Mouse (Mus musculus): Measurements from ENCODE around the gene Susd6. TPM values are rescaled to one million over a fixed set of nuclear protein-coding genes. Genes with fewer than 3 reads are reported as not detected.
"Not testable (repeated sequence)": the region's sequence is repeated elsewhere in the genome, so short reads cannot be mapped to it uniquely, and the experiment has no call there.

Gene Susd6
- polyA plus RNA-seq, 1 experiment from 2014 or later: 22.3 TPM

GRCm38 (mm10) chr12:80785597-80785996 is 4.7 kb upstream of the Susd6 start:
- no peak overlapping the region for H3K4me3 ChIP-seq (ENCODE audit: control insufficient read depth in 1 of 2, insufficient read depth in 1 of 2, low read depth in 1 of 2, low read length in 2 of 2)
- H3K27ac ChIP-seq (replicated peaks in 1 of 2; ENCODE audit: control insufficient read depth in 1 of 2, insufficient read depth in 1 of 2, low read depth in 2 of 2, low read length in 2 of 2): no peak overlapping the region
- WGBS: 88% methylated on average over 4 of the region's 4 CpGs
- H3K27me3 ChIP-seq (ENCODE audit: control insufficient read depth, insufficient read depth, low read length): no peaks in the 10 kb centered on the region
- H3K9me3 ChIP-seq (ENCODE audit: control insufficient read depth, low read length): no peaks in the 10 kb centered on the region
- no peaks in the 10 kb centered on the region for H3K36me3 ChIP-seq (ENCODE audit: control insufficient read depth, insufficient read depth, low read length)
- no peak for ATAC-seq (ENCODE audit: insufficient number of reproducible peaks, insufficient read depth, low FRiP score, low read depth)
- no peak overlapping the region for H3K4me2 ChIP-seq (ENCODE audit: low read length)
- peaks cover 4 to 15% of the 10 kb centered on the region in 2 experiments; a peak in 3 of 4 replicates for H3K4me1 ChIP-seq (ENCODE audit: control insufficient read depth in 2 of 2, insufficient read depth in 2 of 2, low read length in 2 of 2)
- no peak overlapping the region for H3K9ac ChIP-seq (ENCODE audit: low read length)

GRCm38 (mm10) chr12:80786591-80786990 is 3.7 kb upstream of the Susd6 start:
- Histone ChIP-seq H3K9ac (ENCODE audit: low read length) (no peak overlapping the region), H3K9me3 (ENCODE audit: control insufficient read depth, low read length) (no peaks in the 10 kb centered on the region), H3K36me3 (ENCODE audit: control insufficient read depth, insufficient read depth, low read length) (no peaks in the 10 kb centered on the region), H3K4me1 (ENCODE audit: control insufficient read depth in 2 of 2, insufficient read depth in 2 of 2, low read length in 2 of 2) (peaks cover 4 to 15% of the 10 kb centered on the region in 2 experiments; a peak in 3 of 4 replicates), H3K4me2 (ENCODE audit: low read length) (no peak overlapping the region), H3K4me3 (ENCODE audit: control insufficient read depth in 1 of 2, insufficient read depth in 1 of 2, low read depth in 1 of 2, low read length in 2 of 2) (no peak overlapping the region), H3K27ac (replicated peaks in 1 of 2; ENCODE audit: control insufficient read depth in 1 of 2, insufficient read depth in 1 of 2, low read depth in 2 of 2, low read length in 2 of 2) (no peak overlapping the region), H3K27me3 (ENCODE audit: control insufficient read depth, insufficient read depth, low read length) (no peaks in the 10 kb centered on the region)
- ATAC-seq (ENCODE audit: insufficient number of reproducible peaks, insufficient read depth, low FRiP score, low read depth): no peak
- WGBS: 58% methylated on average over 1 of the region's 1 CpGs

- 16% methylated on average over 11 of the region's 11 CpGs for WGBS
- Histone ChIP-seq H3K4me1 (ENCODE audit: control insufficient read depth in 2 of 2, insufficient read depth in 2 of 2, low read length in 2 of 2) (peaks cover 6 to 25% of the 10 kb centered on the region in 2 experiments), H3K9ac (ENCODE audit: low read length) (peak overlapping the region; percentile 11; the same call in 1 of the 2 replicates), H3K4me2 (ENCODE audit: low read length) (peak overlapping the region; percentile 12; the same call in 1 of the 2 replicates), H3K9me3 (ENCODE audit: control insufficient read depth, low read length) (no peaks in the 10 kb centered on the region), H3K27me3 (ENCODE audit: control insufficient read depth, insufficient read depth, low read length) (no peaks in the 10 kb centered on the region), H3K4me3 (ENCODE audit: control insufficient read depth in 1 of 2, insufficient read depth in 1 of 2, low read depth in 1 of 2, low read length in 2 of 2) (no peak overlapping the region), H3K27ac (replicated peaks in 1 of 2; ENCODE audit: control insufficient read depth in 1 of 2, insufficient read depth in 1 of 2, low read depth in 2 of 2, low read length in 2 of 2) (no peak overlapping the region), H3K36me3 (ENCODE audit: control insufficient read depth, insufficient read depth, low read length) (no peaks in the 10 kb centered on the region)
- ATAC-seq (ENCODE audit: insufficient number of reproducible peaks, insufficient read depth, low FRiP score, low read depth): no peak
Measured at GRCm38 (mm10) chr12:80787604-80788003, 2.7 kb upstream of the Susd6 start.

GRCm38 (mm10) chr12:80788188-80788587 is 2.1 kb upstream of the Susd6 start:
- H3K4me1 ChIP-seq (ENCODE audit: control insufficient read depth in 2 of 2, insufficient read depth in 2 of 2, low read length in 2 of 2): peaks cover 9 to 30% of the 10 kb centered on the region in 2 experiments
- no peaks in the 10 kb centered on the region for H3K27me3 ChIP-seq (ENCODE audit: control insufficient read depth, insufficient read depth, low read length)
- no peak overlapping the region for H3K4me3 ChIP-seq (ENCODE audit: control insufficient read depth in 1 of 2, insufficient read depth in 1 of 2, low read depth in 1 of 2, low read length in 2 of 2)
- peak overlapping the region; percentile 11; the same call in 1 of the 2 replicates for H3K9ac ChIP-seq (ENCODE audit: low read length)
- no peak for ATAC-seq (ENCODE audit: insufficient number of reproducible peaks, insufficient read depth, low FRiP score, low read depth)
- no peak overlapping the region for H3K27ac ChIP-seq (replicated peaks in 1 of 2; ENCODE audit: control insufficient read depth in 1 of 2, insufficient read depth in 1 of 2, low read depth in 2 of 2, low read length in 2 of 2)
- 0 out of 2 replicates have a peak, but pooled peaks cover 4% of the 10 kb centered on the region for H3K36me3 ChIP-seq (ENCODE audit: control insufficient read depth, insufficient read depth, low read length)
- no peaks in the 10 kb centered on the region for H3K9me3 ChIP-seq (ENCODE audit: control insufficient read depth, low read length)
- WGBS: 88% methylated on average over 3 of the region's 3 CpGs
- H3K4me2 ChIP-seq (ENCODE audit: low read length): peak overlapping the region; percentile 12; the same call in 1 of the 2 replicates

GRCm38 (mm10) chr12:80789276-80789675 is 1.0 kb upstream of the Susd6 start:
- H3K9me3 ChIP-seq (ENCODE audit: control insufficient read depth, low read length); ATAC-seq (ENCODE audit: insufficient number of reproducible peaks, insufficient read depth, low FRiP score, low read depth); H3K4me3 ChIP-seq (ENCODE audit: control insufficient read depth in 1 of 2, insufficient read depth in 1 of 2, low read depth in 1 of 2, low read length in 2 of 2); H3K36me3 ChIP-seq (ENCODE audit: control insufficient read depth, insufficient read depth, low read length); H3K27ac ChIP-seq (replicated peaks in 1 of 2; ENCODE audit: control insufficient read depth in 1 of 2, insufficient read depth in 1 of 2, low read depth in 2 of 2, low read length in 2 of 2); H3K9ac ChIP-seq (ENCODE audit: low read length); H3K27me3 ChIP-seq (ENCODE audit: control insufficient read depth, insufficient read depth, low read length): not testable (repeated sequence)
- peaks cover 9 to 31% of the 10 kb centered on the region in 2 experiments for H3K4me1 ChIP-seq (ENCODE audit: control insufficient read depth in 2 of 2, insufficient read depth in 2 of 2, low read length in 2 of 2)
- peak overlapping the region; percentile 66; the same call in 1 of the 2 replicates for H3K4me2 ChIP-seq (ENCODE audit: low read length)
- 86% methylated on average over 4 of the region's 4 CpGs for WGBS

- H3K27me3 ChIP-seq (ENCODE audit: control insufficient read depth, insufficient read depth, low read length): no peaks in the 10 kb centered on the region
- peaks cover 12 to 41% of the 10 kb centered on the region in 2 experiments for H3K4me1 ChIP-seq (ENCODE audit: control insufficient read depth in 2 of 2, insufficient read depth in 2 of 2, low read length in 2 of 2)
- peak overlapping the region; percentile 80 to 93 for H3K4me3 ChIP-seq (ENCODE audit: control insufficient read depth in 1 of 2, insufficient read depth in 1 of 2, low read depth in 1 of 2, low read length in 2 of 2)
- H3K9me3 ChIP-seq (ENCODE audit: control insufficient read depth, low read length): no peaks in the 10 kb centered on the region
- H3K27ac ChIP-seq (replicated peaks in 1 of 2; ENCODE audit: control insufficient read depth in 1 of 2, insufficient read depth in 1 of 2, low read depth in 2 of 2, low read length in 2 of 2): peak overlapping the region; percentile 95 to 96
- H3K36me3 ChIP-seq (ENCODE audit: control insufficient read depth, insufficient read depth, low read length): peaks cover 8% of the 10 kb centered on the region; the same call in 1 of the 2 replicates
- peak; percentile 67 for ATAC-seq (ENCODE audit: insufficient number of reproducible peaks, insufficient read depth, low FRiP score, low read depth)
- H3K4me2 ChIP-seq (ENCODE audit: low read length): peak overlapping the region; percentile 66
- peak overlapping the region; percentile 97 for H3K9ac ChIP-seq (ENCODE audit: low read length)
- WGBS: under 1% methylated on average over 77 of the region's 80 CpGs
Measured at GRCm38 (mm10) chr12:80790700-80791570, 625 bp downstream of the Susd6 start.

GRCm38 (mm10) chr12:80791571-80792444 is 1.5 kb downstream of the Susd6 start:
- peak overlapping the region; percentile 95 to 96 for H3K27ac ChIP-seq (replicated peaks in 1 of 2; ENCODE audit: control insufficient read depth in 1 of 2, insufficient read depth in 1 of 2, low read depth in 2 of 2, low read length in 2 of 2)

More at GRCm38 (mm10) chr12:80791571-80792444, 1.5 kb downstream of the Susd6 start:
- peak overlapping the region; percentile 80 to 93 for H3K4me3 ChIP-seq (ENCODE audit: control insufficient read depth in 1 of 2, insufficient read depth in 1 of 2, low read depth in 1 of 2, low read length in 2 of 2)
- no peak for ATAC-seq (ENCODE audit: insufficient number of reproducible peaks, insufficient read depth, low FRiP score, low read depth)
- peak overlapping the region; percentile 97 for H3K9ac ChIP-seq (ENCODE audit: low read length)
- no peaks in the 10 kb centered on the region for H3K9me3 ChIP-seq (ENCODE audit: control insufficient read depth, low read length)
- H3K4me2 ChIP-seq (ENCODE audit: low read length): peak overlapping the region; percentile 66
- H3K4me1 ChIP-seq (ENCODE audit: control insufficient read depth in 2 of 2, insufficient read depth in 2 of 2, low read length in 2 of 2): peaks cover 12 to 41% of the 10 kb centered on the region in 2 experiments
- 37% methylated on average over 6 of the region's 6 CpGs for WGBS
- H3K27me3 ChIP-seq (ENCODE audit: control insufficient read depth, insufficient read depth, low read length): no peaks in the 10 kb centered on the region
- peaks cover 8% of the 10 kb centered on the region; the same call in 1 of the 2 replicates for H3K36me3 ChIP-seq (ENCODE audit: control insufficient read depth, insufficient read depth, low read length)
